Mouse (Mus musculus): ENCODE data around the gene Epha2. TPM values are rescaled to one million over a fixed set of nuclear protein-coding genes. Genes with fewer than 3 reads are reported as not detected.

The Epha2 gene
- 0.82 and 1.1 TPM in 2 replicates for polyA plus RNA-seq (2014; fragmentation: Nextera tagmentation; extraction: Ambion mirVana)

DNA sequence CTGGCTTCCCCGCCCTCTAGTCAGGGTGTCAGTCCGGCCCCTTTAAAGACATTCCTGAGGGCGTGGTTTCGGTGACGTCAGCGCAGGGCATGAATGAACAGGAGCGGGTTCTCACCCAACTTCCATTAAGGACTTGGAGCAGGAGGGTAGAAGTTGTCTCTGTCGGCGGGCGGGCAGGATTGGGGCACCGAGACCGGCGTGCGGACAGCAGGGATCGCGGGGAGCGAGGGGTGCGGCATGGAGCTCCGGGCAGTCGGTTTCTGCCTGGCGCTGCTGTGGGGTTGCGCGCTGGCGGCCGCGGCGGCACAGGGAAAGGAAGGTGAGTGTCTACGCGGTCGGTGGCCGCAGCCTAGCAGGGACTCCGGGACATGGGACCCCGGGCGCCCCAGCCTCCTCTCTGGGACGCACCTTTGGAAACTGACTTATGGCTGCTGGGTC lies at the start of gene Epha2:
Gene Epha2 (plus strand): TSS at position 125 of the 438 bp plus-strand sequence.
- no peaks in the 10 kb centered on the region for H3K36me3 ChIP-seq (ENCODE audit: control insufficient read depth, insufficient read depth, low read length)
- peaks cover 52% of the 10 kb centered on the region for H3K27me3 ChIP-seq (ENCODE audit: control insufficient read depth, insufficient read depth, low read length)
- H3K4me3 ChIP-seq (ENCODE audit: low read depth, low read length) = peak within 1 kb of the TSS; percentile 58
- WGBS = under 1% methylated on average over 35 of the region's 35 CpGs
- no peaks in the 10 kb centered on the region for H3K9me3 ChIP-seq (ENCODE audit: control insufficient read depth, low read length)
- H3K4me1 ChIP-seq (replicated peaks; ENCODE audit: control insufficient read depth, insufficient read depth, low read length) = peaks cover 13% of the 10 kb centered on the region
- no peak within 1 kb of the TSS for H3K27ac ChIP-seq (ENCODE audit: low read depth, low read length)
- DNase-seq (ENCODE audit: low spot score) (peak; percentile 90), ATAC-seq (ENCODE audit: low FRiP score) (peak; percentile 69)
- peak within 1 kb of the TSS; percentile 84 for H3K4me2 ChIP-seq (replicated peaks; ENCODE audit: low read depth, low read length)
- peak within 1 kb of the TSS; percentile 40 for H3K9ac ChIP-seq (ENCODE audit: low read depth, low read length)

DNA sequence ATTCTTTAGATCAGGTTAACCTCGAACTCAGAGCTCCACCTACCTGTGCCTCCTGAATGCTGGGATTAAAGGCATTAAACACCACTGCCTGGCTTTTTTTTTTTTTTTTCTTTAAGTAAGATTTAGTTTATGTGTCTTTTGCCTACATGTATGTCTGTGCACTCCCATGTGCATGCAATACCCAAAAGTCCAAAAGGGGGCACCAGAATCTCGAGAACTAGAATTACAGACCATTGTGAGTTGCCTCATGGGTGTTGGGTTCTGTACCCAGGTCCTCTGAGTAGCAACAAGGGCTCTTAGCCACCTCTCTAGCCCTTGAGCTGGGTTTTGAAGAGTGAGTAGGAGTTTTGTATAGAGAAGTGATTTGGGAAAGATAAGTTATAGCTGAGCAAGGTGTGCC lies 48.4 kb upstream of the Epha2 start:
- H3K36me3 ChIP-seq (ENCODE audit: control insufficient read depth, insufficient read depth, low read length) = no peaks in the 10 kb centered on the region
- peaks cover 23% of the 10 kb centered on the region for H3K27me3 ChIP-seq (ENCODE audit: control insufficient read depth, insufficient read depth, low read length)
- no peak overlapping the region for H3K27ac ChIP-seq (ENCODE audit: low read depth, low read length)
- no peaks in the 10 kb centered on the region for H3K9me3 ChIP-seq (ENCODE audit: control insufficient read depth, low read length)
- no peak for DNase-seq (ENCODE audit: low spot score)
- ATAC-seq (ENCODE audit: low FRiP score) = no peak
- peaks cover under 1% of the 10 kb centered on the region for H3K4me1 ChIP-seq (replicated peaks; ENCODE audit: control insufficient read depth, insufficient read depth, low read length)
- no peak overlapping the region for H3K4me3 ChIP-seq (ENCODE audit: low read depth, low read length)
- no peak overlapping the region for H3K4me2 ChIP-seq (replicated peaks; ENCODE audit: low read depth, low read length)
- no peak overlapping the region for H3K9ac ChIP-seq (ENCODE audit: low read depth, low read length)
- WGBS = 73% methylated on average over 2 of the region's 2 CpGs

GRCm38 (mm10) chr4:141254234-141254633 lies 46.8 kb upstream of the Epha2 start:
- Histone ChIP-seq H3K27ac (ENCODE audit: low read depth, low read length) (no peak overlapping the region), H3K4me3 (ENCODE audit: low read depth, low read length) (no peak overlapping the region), H3K36me3 (ENCODE audit: control insufficient read depth, insufficient read depth, low read length) (no peaks in the 10 kb centered on the region), H3K4me2 (replicated peaks; ENCODE audit: low read depth, low read length) (no peak overlapping the region), H3K27me3 (ENCODE audit: control insufficient read depth, insufficient read depth, low read length) (peaks cover 7% of the 10 kb centered on the region), H3K9me3 (ENCODE audit: control insufficient read depth, low read length) (no peaks in the 10 kb centered on the region), H3K9ac (ENCODE audit: low read depth, low read length) (no peak overlapping the region), H3K4me1 (replicated peaks; ENCODE audit: control insufficient read depth, insufficient read depth, low read length) (no peaks in the 10 kb centered on the region)
- ATAC-seq (ENCODE audit: low FRiP score) = no peak
- 82% methylated on average over 16 of the region's 16 CpGs for WGBS
- DNase-seq (ENCODE audit: low spot score) = no peak

GRCm38 (mm10) chr4:141257440-141257839 lies 43.6 kb upstream of the Epha2 start:
- Histone ChIP-seq H3K9me3 (ENCODE audit: control insufficient read depth, low read length) (no peaks in the 10 kb centered on the region), H3K4me3 (ENCODE audit: low read depth, low read length) (no peak overlapping the region), H3K36me3 (ENCODE audit: control insufficient read depth, insufficient read depth, low read length) (no peaks in the 10 kb centered on the region), H3K4me1 (replicated peaks; ENCODE audit: control insufficient read depth, insufficient read depth, low read length) (no peaks in the 10 kb centered on the region), H3K27ac (ENCODE audit: low read depth, low read length) (no peak overlapping the region), H3K9ac (ENCODE audit: low read depth, low read length) (no peak overlapping the region), H3K27me3 (ENCODE audit: control insufficient read depth, insufficient read depth, low read length) (no peaks in the 10 kb centered on the region), H3K4me2 (replicated peaks; ENCODE audit: low read depth, low read length) (no peak overlapping the region)
- ATAC-seq (ENCODE audit: low FRiP score) = no peak
- 69% methylated on average over 5 of the region's 5 CpGs for WGBS
- no peak for DNase-seq (ENCODE audit: low spot score)

GRCm38 (mm10) chr4:141259413-141259812 lies 41.6 kb upstream of the Epha2 start:
- DNase-seq (ENCODE audit: low spot score) (no peak), ATAC-seq (ENCODE audit: low FRiP score) (no peak)
- no peaks in the 10 kb centered on the region for H3K36me3 ChIP-seq (ENCODE audit: control insufficient read depth, insufficient read depth, low read length)
- no peaks in the 10 kb centered on the region for H3K4me1 ChIP-seq (replicated peaks; ENCODE audit: control insufficient read depth, insufficient read depth, low read length)
- H3K9ac ChIP-seq (ENCODE audit: low read depth, low read length) = no peak overlapping the region
- H3K9me3 ChIP-seq (ENCODE audit: control insufficient read depth, low read length) = no peaks in the 10 kb centered on the region
- H3K27me3 ChIP-seq (ENCODE audit: control insufficient read depth, insufficient read depth, low read length) = no peaks in the 10 kb centered on the region
- 84% methylated on average over 12 of the region's 12 CpGs for WGBS
- H3K27ac ChIP-seq (ENCODE audit: low read depth, low read length) = no peak overlapping the region
- no peak overlapping the region for H3K4me3 ChIP-seq (ENCODE audit: low read depth, low read length)
- H3K4me2 ChIP-seq (replicated peaks; ENCODE audit: low read depth, low read length) = no peak overlapping the region

DNA sequence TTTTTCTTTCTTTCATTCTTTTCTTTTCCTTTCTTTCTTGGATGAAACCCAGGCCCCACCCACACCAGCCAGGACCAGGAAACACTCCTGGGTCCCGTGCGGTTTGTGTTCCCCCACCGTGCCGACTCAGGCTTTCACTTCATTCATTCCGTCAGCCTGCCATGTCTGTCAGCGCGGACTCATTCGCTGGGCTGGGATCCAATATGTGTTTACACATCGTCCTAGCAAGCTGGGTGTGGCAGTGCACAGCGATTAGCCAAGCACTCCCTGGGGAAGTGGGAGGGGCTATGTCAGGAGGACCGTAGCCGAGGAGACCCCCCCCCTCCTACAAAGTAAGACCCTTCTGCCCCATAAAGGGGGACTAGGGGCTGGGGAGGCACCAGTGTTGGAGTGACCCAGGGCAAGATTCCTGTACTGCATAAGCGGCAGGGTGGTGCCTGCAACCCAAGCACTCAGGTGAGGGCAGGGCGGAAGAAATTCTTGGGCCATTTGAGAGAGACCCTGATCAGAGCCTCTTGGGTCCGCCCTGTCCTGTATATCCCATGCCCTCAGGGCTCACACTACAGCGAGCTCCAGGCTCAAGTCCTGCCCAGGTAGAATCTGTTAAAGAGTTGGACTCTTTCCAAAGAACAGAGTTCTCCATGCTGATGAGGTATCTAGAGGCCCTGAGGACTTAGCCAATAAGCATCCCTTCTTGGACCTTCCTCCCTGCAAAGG lies 40.9 kb upstream of the Epha2 start:
- DNase-seq (ENCODE audit: low spot score) = no peak
- no peaks in the 10 kb centered on the region for H3K36me3 ChIP-seq (ENCODE audit: control insufficient read depth, insufficient read depth, low read length)
- no peaks in the 10 kb centered on the region for H3K9me3 ChIP-seq (ENCODE audit: control insufficient read depth, low read length)
- H3K9ac ChIP-seq (ENCODE audit: low read depth, low read length) = no peak overlapping the region
- H3K4me1 ChIP-seq (replicated peaks; ENCODE audit: control insufficient read depth, insufficient read depth, low read length) = no peaks in the 10 kb centered on the region
- H3K27me3 ChIP-seq (ENCODE audit: control insufficient read depth, insufficient read depth, low read length) = no peaks in the 10 kb centered on the region
- H3K27ac ChIP-seq (ENCODE audit: low read depth, low read length) = no peak overlapping the region
- no peak overlapping the region for H3K4me3 ChIP-seq (ENCODE audit: low read depth, low read length)
- H3K4me2 ChIP-seq (replicated peaks; ENCODE audit: low read depth, low read length) = no peak overlapping the region
- WGBS = 67% methylated on average over 16 of the region's 16 CpGs
- no peak for ATAC-seq (ENCODE audit: low FRiP score)

GRCm38 (mm10) chr4:141262906-141263637 lies 38.0 kb upstream of the Epha2 start:
- no peak overlapping the region for H3K4me3 ChIP-seq (ENCODE audit: low read depth, low read length)
- no peaks in the 10 kb centered on the region for H3K4me1 ChIP-seq (replicated peaks; ENCODE audit: control insufficient read depth, insufficient read depth, low read length)
- no peak overlapping the region for H3K9ac ChIP-seq (ENCODE audit: low read depth, low read length)
- H3K27me3 ChIP-seq (ENCODE audit: control insufficient read depth, insufficient read depth, low read length) = no peaks in the 10 kb centered on the region
- no peaks in the 10 kb centered on the region for H3K36me3 ChIP-seq (ENCODE audit: control insufficient read depth, insufficient read depth, low read length)
- WGBS = 75% methylated on average over 10 of the region's 10 CpGs
- no peak overlapping the region for H3K4me2 ChIP-seq (replicated peaks; ENCODE audit: low read depth, low read length)
- no peak for ATAC-seq (ENCODE audit: low FRiP score)
- H3K9me3 ChIP-seq (ENCODE audit: control insufficient read depth, low read length) = no peaks in the 10 kb centered on the region
- DNase-seq (ENCODE audit: low spot score) = no peak
- H3K27ac ChIP-seq (ENCODE audit: low read depth, low read length) = no peak overlapping the region

DNA sequence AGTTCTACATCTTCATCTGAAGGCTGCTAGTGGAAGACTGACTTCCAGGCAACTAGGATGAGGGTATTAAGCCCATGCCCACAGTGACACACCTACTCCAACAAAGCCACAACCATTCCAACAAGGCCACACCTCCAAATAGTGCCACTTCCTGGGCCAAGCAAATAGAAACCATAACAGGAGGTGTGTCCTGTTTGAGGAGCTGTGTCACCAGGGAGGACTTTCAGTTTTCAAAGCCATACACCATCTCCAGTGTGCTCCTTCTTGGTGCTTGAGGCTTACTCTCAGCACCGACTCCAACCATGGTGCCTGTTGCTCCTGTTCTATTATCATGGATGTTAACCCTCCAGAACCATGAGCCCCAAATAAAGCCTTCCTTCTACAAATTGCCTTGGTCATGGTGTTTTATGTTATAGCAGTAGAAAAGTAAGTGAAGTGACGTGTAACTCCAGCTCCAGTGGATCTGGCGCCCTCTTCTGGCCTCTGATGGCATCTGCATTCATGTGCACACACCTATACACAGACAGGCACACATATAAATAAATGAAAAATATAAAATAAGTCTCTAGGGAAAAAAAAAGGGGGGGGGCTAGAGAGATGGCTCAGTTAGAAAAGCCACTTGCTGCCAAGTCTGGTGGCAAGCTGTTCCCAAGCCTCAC lies 34.9 kb upstream of the Epha2 start:
- Histone ChIP-seq H3K9me3 (ENCODE audit: control insufficient read depth, low read length) (no peaks in the 10 kb centered on the region), H3K4me1 (replicated peaks; ENCODE audit: control insufficient read depth, insufficient read depth, low read length) (no peaks in the 10 kb centered on the region), H3K4me2 (replicated peaks; ENCODE audit: low read depth, low read length) (no peak overlapping the region), H3K27me3 (ENCODE audit: control insufficient read depth, insufficient read depth, low read length) (no peaks in the 10 kb centered on the region), H3K4me3 (ENCODE audit: low read depth, low read length) (no peak overlapping the region), H3K36me3 (ENCODE audit: control insufficient read depth, insufficient read depth, low read length) (no peaks in the 10 kb centered on the region), H3K27ac (ENCODE audit: low read depth, low read length) (no peak overlapping the region), H3K9ac (ENCODE audit: low read depth, low read length) (no peak overlapping the region)
- DNase-seq (ENCODE audit: low spot score) (no peak), ATAC-seq (ENCODE audit: low FRiP score) (no peak)
- 92% methylated on average over 3 of the region's 3 CpGs for WGBS
